Mouse (Mus musculus): Measurements from ENCODE around the gene Olfr1220. TPM values are rescaled to one million over a fixed set of nuclear protein-coding genes. Genes with fewer than 3 reads are reported as not detected.

Olfr1220 gene
- not detected for polyA plus RNA-seq (2012; fragmentation: generic; extraction: Trizol)

- H3K79me2 ChIP-seq (ENCODE audit: control insufficient read depth, insufficient read depth), result no peaks in the 10 kb centered on the region
- H3K36me3 ChIP-seq (ENCODE audit: control insufficient read depth, insufficient read depth), result no peaks in the 10 kb centered on the region
- no peak for TF ChIP-seq CEBPB (IDR thresholded peaks at IDR 0.05; ENCODE audit: insufficient read depth, poor library complexity, severe bottlenecking)
- H3K27me3 ChIP-seq (ENCODE audit: control insufficient read depth, insufficient read depth, insufficient read length), result no peaks in the 10 kb centered on the region
- no peak within 1 kb of the TSS for H3ac ChIP-seq (ENCODE audit: control insufficient read depth, insufficient read length)
- H3K4me2 ChIP-seq (ENCODE audit: low read depth), result no peak within 1 kb of the TSS
- H3K4me3 ChIP-seq, result no peak within 1 kb of the TSS
Measured at GRCm38 (mm10) chr2:89106735-89107134, at the start of gene Olfr1220. TSS of gene Olfr1220 (minus strand) at chr2:89106835.

GRCm38 (mm10) chr2:89151460-89151859, 44.8 kb upstream of the Olfr1220 start, which contains the start of gene Olfr1223:
TSS of gene Olfr1223 (minus strand) at chr2:89151560.
- no peak within 1 kb of the TSS for H3K4me2 ChIP-seq (ENCODE audit: low read depth)
- TF ChIP-seq POLR2A (IDR thresholded peaks at IDR 0.05; ENCODE audit: insufficient read length, low read depth), result no peak
- no peak for TF ChIP-seq POLR2AphosphoS2 (IDR thresholded peaks at IDR 0.05; ENCODE audit: insufficient read length, low read depth)
- TF ChIP-seq TCF12 (IDR thresholded peaks at IDR 0.05; ENCODE audit: insufficient read depth, poor library complexity, severe bottlenecking), result no peak
- TF ChIP-seq E2F4 (IDR thresholded peaks at IDR 0.05; ENCODE audit: insufficient read depth), result no peak
- TF ChIP-seq TCF3 (IDR thresholded peaks at IDR 0.05; ENCODE audit: insufficient read length, low read depth), result no peak
- no peak for TF ChIP-seq REST (IDR thresholded peaks at IDR 0.05; ENCODE audit: insufficient read depth, insufficient read length)
- TF ChIP-seq MAX (IDR thresholded peaks at IDR 0.05; ENCODE audit: low read depth), result no peak
- TF ChIP-seq MYOD1 (IDR thresholded peaks at IDR 0.05; ENCODE audit: control insufficient read depth in 1 of 3, insufficient read length in 2 of 3, low read depth in 2 of 3), result no peak
- no peak for TF ChIP-seq MYOG (IDR thresholded peaks at IDR 0.05; ENCODE audit: control insufficient read depth in 1 of 3, insufficient read depth in 1 of 3, insufficient read length in 2 of 3, low read depth in 2 of 3)
- no peak for TF ChIP-seq SRF (IDR thresholded peaks at IDR 0.05; ENCODE audit: control insufficient read depth, insufficient read length, low read depth)
- no peak for TF ChIP-seq CEBPB (IDR thresholded peaks at IDR 0.05; ENCODE audit: insufficient read depth, poor library complexity, severe bottlenecking)
- no peak for TF ChIP-seq USF1 (IDR thresholded peaks at IDR 0.05; ENCODE audit: low read depth)
- H3K27me3 ChIP-seq (ENCODE audit: control insufficient read depth, insufficient read depth, insufficient read length), result no peaks in the 10 kb centered on the region
- no peak within 1 kb of the TSS for H3ac ChIP-seq (ENCODE audit: control insufficient read depth, insufficient read length)
- no peaks in the 10 kb centered on the region for H3K36me3 ChIP-seq (ENCODE audit: control insufficient read depth, insufficient read depth)
- H3K4me3 ChIP-seq, result no peak within 1 kb of the TSS
- no peaks in the 10 kb centered on the region for H3K79me2 ChIP-seq (ENCODE audit: control insufficient read depth, insufficient read depth)

GRCm38 (mm10) chr2:89132954-89133353, 26.3 kb upstream of the Olfr1220 start, which contains the start of gene Olfr1222:
TSS of gene Olfr1222 (minus strand) at chr2:89133054.
- H3K36me3 ChIP-seq (ENCODE audit: control insufficient read depth, insufficient read depth), result no peaks in the 10 kb centered on the region
- H3ac ChIP-seq (ENCODE audit: control insufficient read depth, insufficient read length), result no peak within 1 kb of the TSS
- H3K27me3 ChIP-seq (ENCODE audit: control insufficient read depth, insufficient read depth, insufficient read length), result no peaks in the 10 kb centered on the region
- no peak within 1 kb of the TSS for H3K4me2 ChIP-seq (ENCODE audit: low read depth)
- no peak within 1 kb of the TSS for H3K4me3 ChIP-seq
- no peak for TF ChIP-seq TCF12 (IDR thresholded peaks at IDR 0.05; ENCODE audit: insufficient read depth, poor library complexity, severe bottlenecking)
- TF ChIP-seq TCF3 (IDR thresholded peaks at IDR 0.05; ENCODE audit: insufficient read length, low read depth), result no peak
- TF ChIP-seq MYOG (IDR thresholded peaks at IDR 0.05; ENCODE audit: control insufficient read depth in 1 of 3, insufficient read depth in 1 of 3, insufficient read length in 2 of 3, low read depth in 2 of 3), result no peak
- no peak for TF ChIP-seq CEBPB (IDR thresholded peaks at IDR 0.05; ENCODE audit: insufficient read depth, poor library complexity, severe bottlenecking)
- TF ChIP-seq USF1 (IDR thresholded peaks at IDR 0.05; ENCODE audit: low read depth), result no peak
- TF ChIP-seq POLR2AphosphoS2 (IDR thresholded peaks at IDR 0.05; ENCODE audit: insufficient read length, low read depth), result no peak
- TF ChIP-seq E2F4 (IDR thresholded peaks at IDR 0.05; ENCODE audit: insufficient read depth), result no peak
- no peak for TF ChIP-seq SRF (IDR thresholded peaks at IDR 0.05; ENCODE audit: control insufficient read depth, insufficient read length, low read depth)
- TF ChIP-seq REST (IDR thresholded peaks at IDR 0.05; ENCODE audit: insufficient read depth, insufficient read length), result no peak
- no peak for TF ChIP-seq MYOD1 (IDR thresholded peaks at IDR 0.05; ENCODE audit: control insufficient read depth in 1 of 3, insufficient read length in 2 of 3, low read depth in 2 of 3)
- no peak for TF ChIP-seq MAX (IDR thresholded peaks at IDR 0.05; ENCODE audit: low read depth)
- TF ChIP-seq POLR2A (IDR thresholded peaks at IDR 0.05; ENCODE audit: insufficient read length, low read depth), result no peak
- no peaks in the 10 kb centered on the region for H3K79me2 ChIP-seq (ENCODE audit: control insufficient read depth, insufficient read depth)

GRCm38 (mm10) chr2:89117183-89117582, 10.5 kb upstream of the Olfr1220 start, which contains the start of gene Olfr1221:
TSS of gene Olfr1221 (minus strand) at chr2:89117283.
- TF ChIP-seq MAX (IDR thresholded peaks at IDR 0.05; ENCODE audit: low read depth) (no peak), TCF3 (IDR thresholded peaks at IDR 0.05; ENCODE audit: insufficient read length, low read depth) (no peak), E2F4 (IDR thresholded peaks at IDR 0.05; ENCODE audit: insufficient read depth) (no peak), CEBPB (IDR thresholded peaks at IDR 0.05; ENCODE audit: insufficient read depth, poor library complexity, severe bottlenecking) (no peak), MYOD1 (IDR thresholded peaks at IDR 0.05; ENCODE audit: control insufficient read depth in 1 of 3, insufficient read length in 2 of 3, low read depth in 2 of 3) (no peak), POLR2A (IDR thresholded peaks at IDR 0.05; ENCODE audit: insufficient read length, low read depth) (no peak), REST (IDR thresholded peaks at IDR 0.05; ENCODE audit: insufficient read depth, insufficient read length) (no peak), POLR2AphosphoS2 (IDR thresholded peaks at IDR 0.05; ENCODE audit: insufficient read length, low read depth) (no peak), MYOG (IDR thresholded peaks at IDR 0.05; ENCODE audit: control insufficient read depth in 1 of 3, insufficient read depth in 1 of 3, insufficient read length in 2 of 3, low read depth in 2 of 3) (no peak), USF1 (IDR thresholded peaks at IDR 0.05; ENCODE audit: low read depth) (no peak), SRF (IDR thresholded peaks at IDR 0.05; ENCODE audit: control insufficient read depth, insufficient read length, low read depth) (no peak), TCF12 (IDR thresholded peaks at IDR 0.05; ENCODE audit: insufficient read depth, poor library complexity, severe bottlenecking) (no peak)
- Histone ChIP-seq H3K27me3 (ENCODE audit: control insufficient read depth, insufficient read depth, insufficient read length) (no peaks in the 10 kb centered on the region), H3ac (ENCODE audit: control insufficient read depth, insufficient read length) (no peak within 1 kb of the TSS), H3K4me2 (ENCODE audit: low read depth) (no peak within 1 kb of the TSS), H3K36me3 (ENCODE audit: control insufficient read depth, insufficient read depth) (no peaks in the 10 kb centered on the region), H3K4me3 (no peak within 1 kb of the TSS), H3K79me2 (ENCODE audit: control insufficient read depth, insufficient read depth) (no peaks in the 10 kb centered on the region)

GRCm38 (mm10) chr2:89105651-89106050, 984 bp downstream of the Olfr1220 start:
- H3K36me3 ChIP-seq (ENCODE audit: control insufficient read depth, insufficient read depth), result no peaks in the 10 kb centered on the region
- H3K79me2 ChIP-seq (ENCODE audit: control insufficient read depth, insufficient read depth), result no peaks in the 10 kb centered on the region
- H3K27me3 ChIP-seq (ENCODE audit: control insufficient read depth, insufficient read depth, insufficient read length), result no peaks in the 10 kb centered on the region
- no peak overlapping the region for H3K4me3 ChIP-seq
- H3K4me2 ChIP-seq (ENCODE audit: low read depth), result no peak overlapping the region
- TF ChIP-seq USF1 (IDR thresholded peaks at IDR 0.05; ENCODE audit: low read depth), result no peak
- TF ChIP-seq CEBPB (IDR thresholded peaks at IDR 0.05; ENCODE audit: insufficient read depth, poor library complexity, severe bottlenecking), result no peak
- TF ChIP-seq MYOG (IDR thresholded peaks at IDR 0.05; ENCODE audit: control insufficient read depth in 1 of 3, insufficient read depth in 1 of 3, insufficient read length in 2 of 3, low read depth in 2 of 3), result no peak
- TF ChIP-seq E2F4 (IDR thresholded peaks at IDR 0.05; ENCODE audit: insufficient read depth), result no peak
- no peak for TF ChIP-seq TCF12 (IDR thresholded peaks at IDR 0.05; ENCODE audit: insufficient read depth, poor library complexity, severe bottlenecking)
- no peak for TF ChIP-seq MAX (IDR thresholded peaks at IDR 0.05; ENCODE audit: low read depth)
- TF ChIP-seq SRF (IDR thresholded peaks at IDR 0.05; ENCODE audit: control insufficient read depth, insufficient read length, low read depth), result no peak
- TF ChIP-seq REST (IDR thresholded peaks at IDR 0.05; ENCODE audit: insufficient read depth, insufficient read length), result no peak
- no peak for TF ChIP-seq MYOD1 (IDR thresholded peaks at IDR 0.05; ENCODE audit: control insufficient read depth in 1 of 3, insufficient read length in 2 of 3, low read depth in 2 of 3)
- TF ChIP-seq POLR2A (IDR thresholded peaks at IDR 0.05; ENCODE audit: insufficient read length, low read depth), result no peak
- TF ChIP-seq POLR2AphosphoS2 (IDR thresholded peaks at IDR 0.05; ENCODE audit: insufficient read length, low read depth), result no peak
- TF ChIP-seq TCF3 (IDR thresholded peaks at IDR 0.05; ENCODE audit: insufficient read length, low read depth), result no peak
- H3ac ChIP-seq (ENCODE audit: control insufficient read depth, insufficient read length), result no peak overlapping the region

All from myocyte (in vitro differentiated cells).